Mouse (Mus musculus): ENCODE data around the gene Dmc1. TPM values are rescaled to one million over a fixed set of nuclear protein-coding genes. Genes with fewer than 3 reads are reported as not detected.

The Dmc1 gene
- total RNA-seq, 2 experiments from 2014 or later, result 0.31 to 0.86 TPM

Small RNAs within 50 kb of the gene (microRNA-seq; reads per million reads assigned to microRNA genes)
- 0 reads per million in 2 experiments for gene Gm27903

Other genes with a start within 250 kb of the Dmc1 start
- gene Tmem184b, start 201.5 kb downstream of the Dmc1 start, total RNA-seq (2021), result 10 to 100 TPM; 68.1 to 73.4 TPM
- 100 to 1,000 TPM in 1 of 2 experiments, 10 to 100 TPM in 1; 99.6 to 108 TPM for gene Csnk1e, start 149.5 kb downstream of the Dmc1 start, total RNA-seq (2021)
- gene Kcnj4, start 99.9 kb downstream of the Dmc1 start, total RNA-seq (2021), result 1 to 10 TPM; 1.3 to 1.7 TPM
- gene Kdelr3, start 88.7 kb downstream of the Dmc1 start, total RNA-seq (2021), result 10 to 100 TPM; 25.4 to 25.6 TPM
- 100 to 1,000 TPM; 221 to 226 TPM for gene Ddx17, start 58.4 kb downstream of the Dmc1 start, total RNA-seq (2021)
- 1 to 10 TPM; 1.0 to 1.2 TPM for gene Fam227a, start 53.8 kb upstream of the Dmc1 start, total RNA-seq (2021)
- 10 to 100 TPM; 30.9 to 35.5 TPM for gene Cby1, start 54.1 kb upstream of the Dmc1 start, total RNA-seq (2021)
- gene Tomm22, start 65.8 kb upstream of the Dmc1 start, total RNA-seq (2021), result 100 to 1,000 TPM; 150 to 159 TPM
- gene Josd1, start 82.8 kb upstream of the Dmc1 start, total RNA-seq (2021), result 10 to 100 TPM; 29.8 to 32.5 TPM
- 10 to 100 TPM; 40.2 to 41.9 TPM for gene Gtpbp1, start 85.7 kb upstream of the Dmc1 start, total RNA-seq (2021)
- gene Sun2, start 137.4 kb upstream of the Dmc1 start, total RNA-seq (2021), result 10 to 100 TPM; 54.7 to 62.3 TPM
- gene Dnal4, start 172.7 kb upstream of the Dmc1 start, total RNA-seq (2021), result 10 to 100 TPM; 22.3 to 25.1 TPM
- gene Nptxr, start 199.7 kb upstream of the Dmc1 start, total RNA-seq (2021), result 1 to 10 TPM; 5.8 to 6.0 TPM
- gene Npcd, start 229.1 kb upstream of the Dmc1 start, total RNA-seq (2021), result 1 to 10 TPM; 1.3 to 1.5 TPM
- 10 to 100 TPM; 53.1 to 57.5 TPM for gene Cbx6, start 229.6 kb upstream of the Dmc1 start, total RNA-seq (2021)

Data from heart, postnatal 4 days (tissue).